Mouse (Mus musculus) stomach, embryonic 15.5 days (tissue): ENCODE data around the gene Il6. TPM values are rescaled to one million over a fixed set of nuclear protein-coding genes. Genes with fewer than 3 reads are reported as not detected.
"Not testable (repeated sequence)": the region's sequence is repeated elsewhere in the genome, so short reads cannot be mapped to it uniquely, and the experiment has no call there.

Source experiments
- ATAC-seq: fragments of 200-750 bp; cut with Nextera tagmentation; 2 replicates; pipeline ENCODE4 v1.8.0; 2017; ENCODE audit warnings: low read depth, moderate number of reproducible peaks, moderate TSS enrichment; ENCODE audit not compliant: insufficient read depth, low FRiP score
- H3K27ac ChIP-seq: fragments of 300-500 bp; sonication (generic); 2 replicates; pipeline ENCODE4 v1.5.1; 2015; ENCODE audit warnings: mild to moderate bottlenecking, inconsistent platforms
- H3K27me3 ChIP-seq: fragments of 300-500 bp; sonication (generic); replicated peaks from 2 replicates; pipeline ENCODE4 v1.6.1; 2015; ENCODE audit warnings: inconsistent platforms
- H3K36me3 ChIP-seq: fragments of 300-500 bp; sonication (generic); 2 replicates; pipeline ENCODE4 v1.6.1; 2015; ENCODE audit warnings: inconsistent platforms
- H3K4me1 ChIP-seq: fragments of 300-500 bp; sonication (generic); 2 replicates; pipeline ENCODE4 v1.6.1; 2015; ENCODE audit warnings: inconsistent platforms
- H3K4me2 ChIP-seq: fragments of 300-500 bp; sonication (generic); 2 replicates; pipeline ENCODE4 v1.6.1; 2015; ENCODE audit warnings: mild to moderate bottlenecking, inconsistent platforms
- H3K4me3 ChIP-seq: fragments of 300-500 bp; sonication (generic); replicated peaks from 2 replicates; pipeline ENCODE4 v1.5.1; 2015; ENCODE audit warnings: inconsistent platforms
- H3K9ac ChIP-seq: fragments of 300-500 bp; sonication (generic); 2 replicates; pipeline ENCODE4 v1.6.1; 2015; ENCODE audit warnings: inconsistent platforms
- H3K9me3 ChIP-seq: fragments of 300-500 bp; sonication (generic); 2 replicates; pipeline ENCODE4 v1.6.1; 2016; ENCODE audit warnings: inconsistent platforms
- WGBS: fragments of 180-500 bp; shearing (Covaris S2); methylation state at CpG from one replicate; pipeline ENCODE4 v1.1.7; 2015; 5-methylcytosine and 5-hydroxymethylcytosine counted together
- polyA plus RNA-seq: library from polyadenylated mRNA; unstranded; fragments of >200 nt; fragmentation: Nextera tagmentation; extraction: Ambion mirVana; gene quantifications from 2 replicates; pipeline ENCODE4 v1.2.1, GENCODE M21; 2015

The Il6 gene
- polyA plus RNA-seq = 0.18 and 0.35 TPM in 2 replicates

- Histone ChIP-seq H3K4me2 (no peak within 1 kb of the TSS), H3K9ac (no peak within 1 kb of the TSS), H3K27ac (no peak within 1 kb of the TSS), H3K9me3 (no peaks in the 10 kb centered on the region), H3K27me3 (no peaks in the 10 kb centered on the region), H3K4me1 (no peaks in the 10 kb centered on the region), H3K4me3 (no peak within 1 kb of the TSS), H3K36me3 (no peaks in the 10 kb centered on the region)
- WGBS = 57% methylated on average over 16 of the region's 16 CpGs
- peak; percentile 63; the same call in 1 of the 2 replicates for ATAC-seq
Observed at GRCm38 (mm10) chr5:30012726-30013503, at the start of gene Il6. Il6 (plus strand) TSS chr5:30013114.

DNA sequence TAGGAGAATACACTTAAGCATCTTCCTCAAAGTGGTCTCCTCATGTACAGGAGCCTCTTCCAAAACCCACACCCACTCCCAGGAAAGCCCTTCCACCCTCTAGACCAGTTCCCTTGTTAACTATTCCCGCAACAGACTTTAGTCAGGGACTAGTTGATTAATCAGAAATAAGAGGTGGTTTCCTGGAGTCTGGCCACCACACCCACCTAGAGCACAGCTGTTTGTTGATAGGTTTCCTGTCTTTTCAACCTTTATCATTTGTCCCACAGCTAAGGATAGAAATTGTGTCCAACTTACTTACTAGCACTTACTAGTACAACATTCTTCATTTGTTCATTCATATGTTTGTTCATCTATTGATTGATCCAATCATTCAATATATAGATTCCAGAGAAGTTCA is 49.4 kb upstream of the Il6 start:
- ATAC-seq = peak; percentile 31; the same call in 1 of the 2 replicates
- no peak overlapping the region for H3K4me3 ChIP-seq
- H3K27me3 ChIP-seq = no peaks in the 10 kb centered on the region
- H3K4me1 ChIP-seq = no peaks in the 10 kb centered on the region
- H3K9me3 ChIP-seq = no peaks in the 10 kb centered on the region
- H3K9ac ChIP-seq = no peak overlapping the region
- WGBS = 73% methylated on average over 1 of the region's 1 CpGs
- H3K27ac ChIP-seq = no peak overlapping the region
- H3K36me3 ChIP-seq = no peaks in the 10 kb centered on the region
- H3K4me2 ChIP-seq = no peak overlapping the region

DNA sequence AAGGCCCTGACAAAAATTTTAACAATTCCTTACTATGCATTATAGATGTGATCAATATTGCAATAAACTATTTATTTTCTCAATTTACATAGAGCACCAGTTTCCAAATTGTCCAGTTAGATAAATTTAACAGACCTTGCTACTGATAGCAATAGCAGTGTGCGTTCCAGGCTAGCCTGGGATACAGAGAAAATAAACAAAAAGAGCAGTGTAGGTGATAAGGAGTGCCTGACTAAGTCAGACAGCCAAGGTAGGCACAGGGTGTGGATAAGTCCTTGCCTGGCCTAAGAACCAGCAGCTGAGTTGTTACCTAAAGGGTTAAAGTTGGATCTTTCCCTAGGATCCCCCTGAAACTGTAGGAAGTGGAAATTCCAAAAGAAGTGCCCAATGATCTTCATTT is 42.7 kb upstream of the Il6 start:
- Histone ChIP-seq H3K4me3 (no peak overlapping the region), H3K4me1 (no peaks in the 10 kb centered on the region), H3K4me2 (no peak overlapping the region), H3K9ac (no peak overlapping the region), H3K27me3 (no peaks in the 10 kb centered on the region), H3K36me3 (no peaks in the 10 kb centered on the region), H3K9me3 (no peaks in the 10 kb centered on the region), H3K27ac (no peak overlapping the region)
- WGBS = 34% methylated on average over 1 of the region's 1 CpGs
- ATAC-seq = no peak

DNA sequence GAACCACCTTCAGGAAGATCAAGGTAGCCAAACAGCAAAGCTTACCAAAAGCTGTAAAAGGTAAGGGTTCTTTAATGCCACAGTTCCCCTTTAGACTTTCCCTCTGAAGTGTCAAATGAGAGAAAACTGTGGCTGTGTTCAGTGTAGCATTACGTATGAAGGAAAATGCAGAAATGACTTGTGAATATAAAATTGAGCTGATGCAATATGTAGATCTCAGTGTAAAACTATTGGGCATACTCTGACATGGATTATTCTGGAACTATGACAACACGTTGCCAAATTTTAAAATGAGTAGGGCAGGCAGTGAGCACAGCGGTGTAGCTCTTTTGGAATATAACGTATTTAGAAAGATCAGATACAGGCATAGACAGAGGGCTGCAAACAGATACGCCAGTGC is 40.1 kb upstream of the Il6 start:
- H3K27ac ChIP-seq = no peak overlapping the region
- no peak overlapping the region for H3K9ac ChIP-seq
- no peak overlapping the region for H3K4me3 ChIP-seq
- H3K4me2 ChIP-seq = no peak overlapping the region
- H3K36me3 ChIP-seq = no peaks in the 10 kb centered on the region
- H3K27me3 ChIP-seq = no peaks in the 10 kb centered on the region
- H3K4me1 ChIP-seq = no peaks in the 10 kb centered on the region
- H3K9me3 ChIP-seq = no peaks in the 10 kb centered on the region
- ATAC-seq = no peak
- 80% methylated on average over 5 of the region's 5 CpGs for WGBS

GRCm38 (mm10) chr5:29973533-29973932 is 39.4 kb upstream of the Il6 start:
- H3K9ac ChIP-seq = no peak overlapping the region
- no peaks in the 10 kb centered on the region for H3K27me3 ChIP-seq
- no peak overlapping the region for H3K4me2 ChIP-seq
- no peak overlapping the region for H3K4me3 ChIP-seq
- no peaks in the 10 kb centered on the region for H3K9me3 ChIP-seq
- 51% methylated on average over 1 of the region's 1 CpGs for WGBS
- no peak for ATAC-seq
- no peaks in the 10 kb centered on the region for H3K4me1 ChIP-seq
- no peak overlapping the region for H3K27ac ChIP-seq
- H3K36me3 ChIP-seq = no peaks in the 10 kb centered on the region

DNA sequence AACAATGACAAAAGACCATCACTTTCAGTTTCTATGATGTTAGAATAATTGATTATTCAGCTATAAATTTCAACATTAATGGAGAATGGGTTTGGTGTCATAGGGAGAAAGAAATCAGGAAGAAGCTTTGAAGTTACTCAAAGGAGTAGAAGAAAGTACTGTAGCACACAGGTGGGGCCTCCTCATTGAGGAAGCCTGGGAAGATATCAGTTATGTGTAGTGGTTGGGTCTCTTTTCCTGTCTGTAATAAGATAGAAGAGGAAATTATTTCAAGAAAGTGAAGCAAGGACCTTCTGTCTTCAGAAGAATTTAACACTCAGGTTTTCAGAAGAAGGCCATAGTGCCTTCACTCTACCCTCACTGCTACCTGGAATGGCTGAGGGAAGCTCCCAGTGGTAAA is 38.8 kb upstream of the Il6 start:
- no peak overlapping the region for H3K4me3 ChIP-seq
- H3K27me3 ChIP-seq = no peaks in the 10 kb centered on the region
- no peak overlapping the region for H3K27ac ChIP-seq
- no peak overlapping the region for H3K4me2 ChIP-seq
- H3K9me3 ChIP-seq = no peaks in the 10 kb centered on the region
- no peaks in the 10 kb centered on the region for H3K36me3 ChIP-seq
- no peak for ATAC-seq
- no peak overlapping the region for H3K9ac ChIP-seq
- no peaks in the 10 kb centered on the region for H3K4me1 ChIP-seq

- Histone ChIP-seq H3K36me3 (no peaks in the 10 kb centered on the region), H3K9ac (no peak overlapping the region), H3K27me3 (no peaks in the 10 kb centered on the region), H3K4me2 (no peak overlapping the region), H3K4me3 (no peak overlapping the region), H3K4me1 (no peaks in the 10 kb centered on the region), H3K9me3 (no peaks in the 10 kb centered on the region), H3K27ac (no peak overlapping the region)
- ATAC-seq = no peak
- WGBS = 92% methylated on average over 1 of the region's 1 CpGs
Observed at GRCm38 (mm10) chr5:29993583-29993982, 19.3 kb upstream of the Il6 start.

DNA sequence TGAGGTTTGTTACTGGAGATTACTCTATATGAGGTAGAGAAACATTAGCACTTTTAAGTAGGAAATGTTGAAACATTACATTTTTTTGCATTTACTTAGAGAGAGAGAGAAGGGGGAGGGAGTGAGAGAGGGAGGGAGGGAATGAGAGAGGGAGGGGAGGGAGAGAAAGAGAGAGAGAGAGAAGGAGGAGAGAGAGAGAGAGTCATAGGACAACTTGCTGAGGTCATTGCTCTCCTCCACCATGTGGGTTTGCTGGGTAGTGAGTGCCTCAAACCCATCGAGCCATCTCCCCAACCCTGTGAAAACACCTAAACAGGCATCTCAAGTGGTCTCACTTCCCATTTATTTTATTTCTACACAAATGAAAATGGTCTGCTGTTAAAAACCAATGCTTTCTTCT is 18.6 kb upstream of the Il6 start:
- 76% methylated on average over 1 of the region's 1 CpGs for WGBS
- Histone ChIP-seq H3K9me3 (no peaks in the 10 kb centered on the region), H3K4me3 (no peak overlapping the region), H3K36me3 (no peaks in the 10 kb centered on the region), H3K27me3 (no peaks in the 10 kb centered on the region), H3K9ac (no peak overlapping the region), H3K4me2 (no peak overlapping the region), H3K27ac (no peak overlapping the region), H3K4me1 (no peaks in the 10 kb centered on the region)
- no peak for ATAC-seq

- no peak for ATAC-seq
- no peaks in the 10 kb centered on the region for H3K36me3 ChIP-seq
- no peaks in the 10 kb centered on the region for H3K27me3 ChIP-seq
- 54% methylated on average over 1 of the region's 1 CpGs for WGBS
- H3K9ac ChIP-seq = no peak overlapping the region
- H3K27ac ChIP-seq = no peak overlapping the region
- H3K4me2 ChIP-seq = no peak overlapping the region
- H3K4me3 ChIP-seq = no peak overlapping the region
- no peaks in the 10 kb centered on the region for H3K9me3 ChIP-seq
- no peaks in the 10 kb centered on the region for H3K4me1 ChIP-seq
Observed at GRCm38 (mm10) chr5:29997351-29997750, 15.6 kb upstream of the Il6 start.

DNA sequence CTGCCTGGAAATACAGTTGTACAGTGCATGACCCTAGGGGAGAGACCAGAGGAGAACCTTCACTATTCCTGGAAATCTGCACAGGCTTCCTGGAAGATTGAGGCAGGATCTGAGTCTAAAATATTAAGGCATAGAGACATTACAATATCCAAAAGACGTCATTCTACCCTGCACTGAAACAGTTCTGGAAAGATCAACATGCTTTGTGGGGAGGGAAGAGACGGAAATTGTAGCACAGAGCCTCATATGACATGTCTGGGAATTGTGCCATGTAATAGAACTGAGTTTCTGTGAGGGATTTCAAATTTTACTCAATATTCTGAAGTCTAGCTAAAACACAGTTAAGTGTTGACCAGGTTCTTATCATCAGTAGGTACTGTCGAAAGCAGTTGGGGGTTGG is 12.0 kb upstream of the Il6 start:
- Histone ChIP-seq H3K4me3 (no peak overlapping the region), H3K27ac (no peak overlapping the region), H3K9me3 (no peaks in the 10 kb centered on the region), H3K36me3 (no peaks in the 10 kb centered on the region), H3K27me3 (no peaks in the 10 kb centered on the region), H3K4me2 (no peak overlapping the region), H3K4me1 (no peaks in the 10 kb centered on the region), H3K9ac (no peak overlapping the region)
- no peak for ATAC-seq
- 50% methylated on average over 3 of the region's 3 CpGs for WGBS

DNA sequence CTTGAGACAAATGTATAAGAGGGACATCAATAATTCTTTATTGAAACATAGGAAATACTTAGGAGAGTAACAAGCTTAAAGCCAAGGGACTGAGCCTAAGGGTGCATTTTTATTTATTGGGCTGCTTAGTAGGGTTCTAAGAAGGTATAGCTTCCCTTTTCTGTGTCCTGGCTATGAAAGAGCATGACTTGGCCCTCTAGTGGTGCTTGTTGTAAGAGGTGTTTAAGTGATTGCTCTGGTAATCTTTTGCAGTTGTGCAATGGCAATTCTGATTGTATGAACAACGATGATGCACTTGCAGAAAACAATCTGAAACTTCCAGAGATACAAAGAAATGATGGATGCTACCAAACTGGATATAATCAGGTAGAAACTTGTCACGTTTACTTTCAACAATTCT is 1.7 kb downstream of the Il6 start:
- Histone ChIP-seq H3K9me3 (no peaks in the 10 kb centered on the region), H3K4me1 (no peaks in the 10 kb centered on the region), H3K27me3 (no peaks in the 10 kb centered on the region), H3K4me2 (no peak overlapping the region), H3K4me3 (no peak overlapping the region), H3K36me3 (no peaks in the 10 kb centered on the region), H3K27ac (no peak overlapping the region), H3K9ac (no peak overlapping the region)
- WGBS = 52% methylated on average over 2 of the region's 2 CpGs
- ATAC-seq = no peak

- ATAC-seq = not testable (repeated sequence)
- WGBS = 75% methylated on average over 4 of the region's 4 CpGs
Observed at GRCm38 (mm10) chr5:30035862-30036261, 22.9 kb downstream of the Il6 start.

GRCm38 (mm10) chr5:30037111-30037510 is 24.2 kb downstream of the Il6 start:
- H3K9me3 ChIP-seq, H3K4me1 ChIP-seq, H3K36me3 ChIP-seq, H3K9ac ChIP-seq, ATAC-seq, H3K4me2 ChIP-seq, H3K4me3 ChIP-seq, H3K27me3 ChIP-seq, H3K27ac ChIP-seq: not testable (repeated sequence)
- WGBS = 82% methylated on average over 2 of the region's 2 CpGs

More at GRCm38 (mm10) chr5:30035862-30036261, 22.9 kb downstream of the Il6 start:
- not testable (repeated sequence) for H3K27ac ChIP-seq, H3K27me3 ChIP-seq, H3K4me3 ChIP-seq, H3K4me2 ChIP-seq, H3K9me3 ChIP-seq, H3K36me3 ChIP-seq, H3K9ac ChIP-seq, H3K4me1 ChIP-seq
